Mouse (Mus musculus) midbrain, embryonic 14.5 days (tissue): Measurements from ENCODE around the gene Mvb12a. TPM values are rescaled to one million over a fixed set of nuclear protein-coding genes. Genes with fewer than 3 reads are reported as not detected.

Experiments
- ATAC-seq: fragments of 200-750 bp; cut with Nextera tagmentation; 2 replicates; pipeline ENCODE4 v1.8.0; 2017; ENCODE audit warnings: moderate number of reproducible peaks, moderate library complexity; ENCODE audit not compliant: low FRiP score, low TSS enrichment
- DNase-seq: peaks from one replicate; pipeline ENCODE4 v3.0.0-alpha.2; 2015
- H3K27ac ChIP-seq: fragments of 300-500 bp; sonication (generic); replicated peaks from 2 replicates; pipeline ENCODE4 v1.5.1; 2014; ENCODE audit warnings: mild to moderate bottlenecking, low read depth, low read length, moderate library complexity
- H3K27me3 ChIP-seq: fragments of 300-500 bp; sonication (generic); 2 replicates; pipeline ENCODE4 v1.6.1; 2014; ENCODE audit warnings: low read length, control low read depth, mixed read lengths; ENCODE audit not compliant: control insufficient read depth, insufficient read depth
- H3K36me3 ChIP-seq: fragments of 300-500 bp; sonication (generic); 2 replicates; pipeline ENCODE4 v1.6.1; 2014; ENCODE audit warnings: low read length, control low read depth; ENCODE audit not compliant: control insufficient read depth, insufficient read depth
- H3K4me1 ChIP-seq: fragments of 300-500 bp; sonication (generic); 2 replicates; pipeline ENCODE4 v1.6.1; 2014; ENCODE audit warnings: mild to moderate bottlenecking, antibody characterized with exemption, low read length, control low read depth; ENCODE audit not compliant: control insufficient read depth, insufficient read depth
- H3K4me2 ChIP-seq: fragments of 300-500 bp; sonication (generic); 2 replicates; pipeline ENCODE4 v1.6.1; 2014; ENCODE audit warnings: mild to moderate bottlenecking, low read length, moderate library complexity
- H3K4me3 ChIP-seq: fragments of 300-500 bp; sonication (generic); replicated peaks from 2 replicates; pipeline ENCODE4 v1.5.1; 2014; ENCODE audit warnings: low read depth, low read length
- H3K9ac ChIP-seq: fragments of 300-500 bp; sonication (generic); replicated peaks from 2 replicates; pipeline ENCODE4 v1.6.1; 2014; ENCODE audit warnings: mild to moderate bottlenecking, low read length, moderate library complexity
- H3K9me3 ChIP-seq: fragments of 300-500 bp; sonication (generic); 2 replicates; pipeline ENCODE4 v1.6.1; 2016; ENCODE audit warnings: low read length, control low read depth, mixed read lengths; ENCODE audit not compliant: control insufficient read depth
- WGBS: fragments of 180-500 bp; shearing (Covaris S2); extraction: QIAGEN DNeasy Blood & Tissue Kit; methylation state at CpG from one replicate; pipeline ENCODE4 v1.1.7; 2014; 5-methylcytosine and 5-hydroxymethylcytosine counted together
- polyA plus RNA-seq: library from polyadenylated mRNA; unstranded; fragments of >200 nt; fragmentation: Nextera tagmentation; extraction: Ambion mirVana; gene quantifications from 2 replicates; pipeline ENCODE4 v1.2.1, GENCODE M21; 2014

Mvb12a gene
- polyA plus RNA-seq, 1 experiment from 2014 or later, result 54.6 TPM

DNA sequence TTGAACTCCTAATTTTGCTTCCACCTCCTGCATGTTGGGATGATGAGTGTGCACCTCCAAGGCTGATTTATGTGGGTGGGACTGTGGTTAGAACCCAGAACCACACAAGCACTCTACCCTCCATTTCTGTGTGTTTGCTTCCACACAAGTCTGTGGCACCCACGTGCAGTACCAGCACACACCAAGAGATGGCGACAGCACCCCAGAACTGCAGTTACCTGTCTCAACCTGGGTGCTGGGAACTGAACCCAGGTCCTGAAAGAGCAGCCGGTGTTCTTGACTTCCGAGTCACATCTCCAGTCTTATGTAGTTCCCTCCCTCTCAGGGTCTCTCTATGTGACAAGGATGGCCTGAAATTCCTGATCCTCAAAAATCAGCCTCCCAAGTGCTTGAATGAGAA lies 21.3 kb downstream of the Mvb12a start:
- H3K9ac ChIP-seq, result no peak overlapping the region
- 0 out of 2 replicates have a peak, but pooled peaks cover 7% of the 10 kb centered on the region for H3K4me1 ChIP-seq
- no peak overlapping the region for H3K4me3 ChIP-seq
- no peaks in the 10 kb centered on the region for H3K36me3 ChIP-seq
- ATAC-seq, result no peak
- H3K4me2 ChIP-seq, result no peak overlapping the region
- no peak for DNase-seq
- no peaks in the 10 kb centered on the region for H3K9me3 ChIP-seq
- H3K27ac ChIP-seq, result no peak overlapping the region
- H3K27me3 ChIP-seq, result peaks cover 44% of the 10 kb centered on the region
- 90% methylated on average over 4 of the region's 4 CpGs for WGBS

DNA sequence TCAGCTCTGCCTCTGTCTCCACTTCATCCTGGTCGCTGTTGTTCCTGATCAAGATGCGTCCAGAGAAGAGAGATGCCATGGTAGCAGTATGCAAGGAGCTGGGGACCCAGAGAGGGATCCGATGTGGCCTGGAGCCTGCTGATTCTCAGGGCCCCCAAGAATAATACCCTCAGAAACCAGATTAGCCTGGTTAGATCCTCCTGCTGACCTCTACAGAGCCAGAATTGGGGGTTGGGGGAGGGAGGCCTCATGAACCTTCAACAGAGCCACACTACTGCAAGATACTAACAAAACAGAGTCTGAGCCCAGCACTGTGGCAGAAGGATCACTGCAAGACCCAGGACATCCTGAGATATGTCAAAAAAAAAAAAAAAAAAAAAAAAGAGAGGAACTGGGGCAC lies 23.8 kb downstream of the Mvb12a start, which contains the start of gene Nxnl1:
Gene Nxnl1, minus strand, starts transcription at position 101 of the 400 bp plus-strand sequence.
- no peaks in the 10 kb centered on the region for H3K9me3 ChIP-seq
- H3K4me1 ChIP-seq, result peaks cover 12% of the 10 kb centered on the region
- WGBS, result 68% methylated on average over 3 of the region's 3 CpGs
- H3K36me3 ChIP-seq, result no peaks in the 10 kb centered on the region
- DNase-seq (no peak), ATAC-seq (no peak)
- no peak within 1 kb of the TSS for H3K27ac ChIP-seq
- no peak within 1 kb of the TSS for H3K4me3 ChIP-seq
- H3K9ac ChIP-seq, result no peak within 1 kb of the TSS
- peaks cover 22% of the 10 kb centered on the region; the same call in 1 of the 2 replicates for H3K27me3 ChIP-seq
- no peak within 1 kb of the TSS for H3K4me2 ChIP-seq

- DNase-seq (no peak), ATAC-seq (no peak)
- WGBS, result 83% methylated on average over 7 of the region's 7 CpGs
- Histone ChIP-seq H3K4me1 (peaks cover 18% of the 10 kb centered on the region), H3K9ac (no peak overlapping the region), H3K36me3 (no peaks in the 10 kb centered on the region), H3K4me3 (no peak overlapping the region), H3K4me2 (no peak overlapping the region), H3K9me3 (no peaks in the 10 kb centered on the region), H3K27ac (no peak overlapping the region), H3K27me3 (peaks cover 11% of the 10 kb centered on the region; the same call in 1 of the 2 replicates)
Measured at GRCm38 (mm10) chr8:71567587-71567986, 24.9 kb downstream of the Mvb12a start.

DNA sequence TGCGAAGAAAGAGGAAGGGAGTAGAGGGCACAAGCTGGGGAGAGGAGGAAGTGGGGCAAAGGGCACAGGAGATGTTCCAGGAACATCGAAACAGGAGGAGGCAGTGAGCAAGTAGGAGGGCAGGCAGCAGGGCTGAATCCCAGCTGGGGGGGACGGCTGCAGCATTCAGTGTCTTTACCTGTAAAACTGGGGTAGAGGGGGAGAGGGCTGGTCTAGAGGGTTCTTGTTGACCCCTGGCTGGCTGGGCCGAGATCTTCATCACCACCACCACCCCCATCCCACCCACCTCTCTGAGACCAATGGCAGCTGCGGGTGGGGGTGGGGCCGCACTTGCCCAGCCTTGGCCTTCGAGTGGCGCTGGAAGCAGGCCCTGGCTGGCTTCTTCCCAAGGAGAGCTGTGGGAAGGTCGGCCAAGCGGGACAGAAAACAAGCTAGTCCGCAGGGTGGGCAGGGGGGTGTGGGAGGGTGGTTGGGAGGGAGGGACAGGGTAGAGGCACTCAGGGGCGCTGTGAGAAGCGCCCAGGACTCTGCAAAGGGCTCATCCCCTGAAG lies 25.7 kb downstream of the Mvb12a start, which contains the start of gene Slc27a1:
Gene Slc27a1, plus strand, starts transcription at position 496 of the 551 bp plus-strand sequence.
- Histone ChIP-seq H3K4me2 (peak within 1 kb of the TSS; percentile 86), H3K36me3 (no peaks in the 10 kb centered on the region), H3K4me3 (peak within 1 kb of the TSS; percentile 52), H3K27me3 (0 out of 2 replicates have a peak, but pooled peaks cover 3% of the 10 kb centered on the region), H3K9me3 (no peaks in the 10 kb centered on the region), H3K4me1 (peaks cover 15% of the 10 kb centered on the region), H3K27ac (peak within 1 kb of the TSS; percentile 83), H3K9ac (peak within 1 kb of the TSS; percentile 72)
- ATAC-seq (no peak), DNase-seq (peak; percentile 65)
- 11% methylated on average over 13 of the region's 13 CpGs for WGBS

DNA sequence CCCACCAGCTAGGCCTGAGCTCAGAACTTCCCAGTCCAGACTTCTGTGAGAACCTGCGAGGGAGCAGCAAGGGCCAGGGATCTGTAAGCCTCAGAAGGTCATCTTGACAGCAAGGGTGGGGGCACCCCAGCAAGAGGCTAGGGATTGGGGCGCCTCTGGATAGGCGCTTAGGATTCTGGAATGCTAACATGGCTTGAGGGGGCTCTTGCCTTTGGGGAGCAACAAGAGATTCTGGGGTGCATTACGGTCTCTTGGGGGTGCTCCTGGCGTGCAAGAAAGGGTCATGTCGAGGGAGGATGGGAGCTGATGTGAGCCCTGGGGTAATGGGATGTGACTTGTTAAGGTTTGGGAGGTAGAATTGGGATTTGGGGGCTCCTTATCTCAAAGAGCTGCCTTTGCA lies 26.2 kb downstream of the Mvb12a start:
- peak overlapping the region; percentile 52 for H3K4me3 ChIP-seq
- peaks cover 15% of the 10 kb centered on the region for H3K4me1 ChIP-seq
- WGBS, result 17% methylated on average over 6 of the region's 6 CpGs
- peak overlapping the region; percentile 86 for H3K4me2 ChIP-seq
- H3K36me3 ChIP-seq, result no peaks in the 10 kb centered on the region
- DNase-seq (no peak), ATAC-seq (no peak)
- no peak overlapping the region; the same call in 1 of the 2 replicates for H3K9ac ChIP-seq
- no peaks in the 10 kb centered on the region for H3K27me3 ChIP-seq
- no peaks in the 10 kb centered on the region for H3K9me3 ChIP-seq
- H3K27ac ChIP-seq, result peak overlapping the region; percentile 83; the same call in 1 of the 2 replicates

- DNase-seq, result peak; percentile 93
- H3K36me3 ChIP-seq, result no peaks in the 10 kb centered on the region
- no peaks in the 10 kb centered on the region for H3K27me3 ChIP-seq
- peak overlapping the region; percentile 72 for H3K9ac ChIP-seq
- peaks cover 15% of the 10 kb centered on the region for H3K4me1 ChIP-seq
- under 1% methylated on average over 51 of the region's 51 CpGs for WGBS
- no peaks in the 10 kb centered on the region for H3K9me3 ChIP-seq
- peak overlapping the region; percentile 86 for H3K4me2 ChIP-seq
- peak; percentile 84 for ATAC-seq
- H3K27ac ChIP-seq, result peak overlapping the region; percentile 83
- H3K4me3 ChIP-seq, result peak overlapping the region; percentile 52
Measured at GRCm38 (mm10) chr8:71569366-71570290, 26.9 kb downstream of the Mvb12a start.

DNA sequence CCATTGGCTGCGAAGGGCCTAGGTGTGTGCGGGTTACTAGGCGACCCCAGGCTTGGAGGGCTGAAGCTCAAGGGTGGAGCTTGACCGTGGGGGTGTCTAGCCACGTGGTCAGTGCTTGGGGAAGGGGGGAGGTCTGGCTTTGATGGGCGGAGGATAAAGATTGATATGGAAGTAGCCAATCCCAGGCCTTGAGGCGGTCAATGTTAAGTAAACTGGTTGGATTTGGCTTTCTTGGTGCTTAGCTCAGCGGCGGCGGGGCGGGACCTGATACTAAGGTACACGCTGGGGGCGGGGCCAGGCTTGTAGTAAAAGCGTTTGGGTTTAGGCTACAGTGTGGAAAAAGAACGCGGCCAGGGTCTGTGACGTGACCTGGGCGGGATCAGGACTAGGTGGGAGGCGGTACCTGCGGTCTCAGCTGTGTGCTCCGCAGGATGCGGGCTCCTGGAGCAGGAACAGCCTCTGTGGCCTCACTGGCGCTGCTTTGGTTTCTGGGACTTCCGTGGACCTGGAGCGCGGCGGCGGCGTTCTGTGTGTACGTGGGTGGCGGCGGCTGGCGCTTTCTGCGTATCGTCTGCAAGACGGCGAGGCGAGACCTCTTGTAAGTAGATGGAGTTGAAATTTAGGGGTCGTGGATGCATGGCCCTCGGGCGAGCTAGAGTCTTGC lies 27.7 kb downstream of the Mvb12a start:
- Histone ChIP-seq H3K9me3 (no peaks in the 10 kb centered on the region), H3K27ac (peak overlapping the region; percentile 83), H3K36me3 (no peaks in the 10 kb centered on the region), H3K4me3 (peak overlapping the region; percentile 52), H3K4me1 (peaks cover 15% of the 10 kb centered on the region), H3K27me3 (no peaks in the 10 kb centered on the region), H3K9ac (peak overlapping the region; percentile 72), H3K4me2 (peak overlapping the region; percentile 86)
- under 1% methylated on average over 41 of the region's 41 CpGs for WGBS
- peak; percentile 89 for ATAC-seq
- peak; percentile 96 for DNase-seq

DNA sequence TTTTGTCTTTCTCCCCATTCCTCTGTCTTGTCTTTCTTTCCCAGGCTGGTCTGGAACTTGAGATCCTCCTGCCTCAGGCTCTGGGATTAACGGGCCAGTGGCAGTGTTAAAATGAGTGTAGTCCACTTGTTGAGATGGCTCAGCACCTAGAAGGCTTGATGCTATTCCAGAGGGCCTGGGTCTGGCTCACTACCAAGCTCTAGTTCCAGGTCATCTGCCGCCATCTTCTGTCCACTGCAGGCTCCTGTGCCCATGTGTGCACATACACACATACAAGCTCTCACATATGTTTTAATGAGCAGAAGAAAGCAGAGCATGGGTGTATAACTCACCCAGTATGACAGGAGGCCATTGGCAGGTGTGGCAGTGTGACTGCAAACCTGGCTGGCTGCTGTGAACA lies 29.4 kb downstream of the Mvb12a start:
- Histone ChIP-seq H3K27ac (peak overlapping the region; percentile 67; the same call in 1 of the 2 replicates), H3K4me2 (peak overlapping the region; percentile 86), H3K9ac (no peak overlapping the region), H3K36me3 (no peaks in the 10 kb centered on the region), H3K4me3 (no peak overlapping the region), H3K9me3 (no peaks in the 10 kb centered on the region), H3K4me1 (peaks cover 15% of the 10 kb centered on the region), H3K27me3 (no peaks in the 10 kb centered on the region)
- ATAC-seq, result no peak
- WGBS, result 80% methylated on average over 2 of the region's 2 CpGs
- no peak for DNase-seq
